Mouse (Mus musculus): ENCODE data around the gene Tnks2. TPM values are rescaled to one million over a fixed set of nuclear protein-coding genes. Genes with fewer than 3 reads are reported as not detected.
A peak's percentile ranks its signal among the peaks of the same experiment; 100 is the strongest.

Gene Tnks2
- polyA plus RNA-seq, 1 experiment from 2014 or later = 80.8 TPM

DNA sequence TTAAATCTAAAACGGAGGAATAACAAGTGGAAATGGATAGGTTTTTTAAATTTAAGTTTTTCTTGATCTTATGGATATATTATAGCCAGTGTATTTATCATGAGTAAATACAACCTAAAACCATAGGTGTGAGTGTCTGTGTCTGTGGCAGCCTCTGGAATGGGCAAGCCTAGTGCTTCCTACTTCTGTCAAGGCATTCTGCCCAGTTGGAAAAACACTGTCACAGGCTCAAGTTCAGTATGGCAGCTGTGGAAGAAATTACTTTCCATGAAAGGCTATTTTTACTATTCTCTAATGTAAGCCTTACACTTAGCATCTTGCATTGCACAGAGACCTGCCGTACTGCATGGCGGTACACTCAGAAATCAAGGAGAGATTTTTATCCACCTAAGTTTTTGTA is 57.7 kb downstream of the Tnks2 start:
- H3K9ac ChIP-seq (ENCODE audit: low read depth, low read length) = no peak overlapping the region
- H3K4me3 ChIP-seq (ENCODE audit: low read depth, low read length) = no peak overlapping the region
- H3K36me3 ChIP-seq (ENCODE audit: control insufficient read depth, insufficient read depth, low read length) = no peaks in the 10 kb centered on the region; the same call in 1 of the 2 replicates
- no peak overlapping the region for H3K4me2 ChIP-seq (replicated peaks; ENCODE audit: low read depth, low read length)
- no peaks in the 10 kb centered on the region for H3K9me3 ChIP-seq (ENCODE audit: control insufficient read depth, low read length)
- DNase-seq (ENCODE audit: low spot score) (no peak), ATAC-seq (ENCODE audit: low FRiP score) (no peak)
- no peak overlapping the region for H3K27ac ChIP-seq (ENCODE audit: low read depth, low read length)
- no peaks in the 10 kb centered on the region for H3K27me3 ChIP-seq (ENCODE audit: control insufficient read depth, insufficient read depth, low read length)
- H3K4me1 ChIP-seq (replicated peaks; ENCODE audit: control insufficient read depth, insufficient read depth, low read length) = peaks cover 9% of the 10 kb centered on the region
- WGBS = 97% methylated on average over 3 of the region's 3 CpGs

DNA sequence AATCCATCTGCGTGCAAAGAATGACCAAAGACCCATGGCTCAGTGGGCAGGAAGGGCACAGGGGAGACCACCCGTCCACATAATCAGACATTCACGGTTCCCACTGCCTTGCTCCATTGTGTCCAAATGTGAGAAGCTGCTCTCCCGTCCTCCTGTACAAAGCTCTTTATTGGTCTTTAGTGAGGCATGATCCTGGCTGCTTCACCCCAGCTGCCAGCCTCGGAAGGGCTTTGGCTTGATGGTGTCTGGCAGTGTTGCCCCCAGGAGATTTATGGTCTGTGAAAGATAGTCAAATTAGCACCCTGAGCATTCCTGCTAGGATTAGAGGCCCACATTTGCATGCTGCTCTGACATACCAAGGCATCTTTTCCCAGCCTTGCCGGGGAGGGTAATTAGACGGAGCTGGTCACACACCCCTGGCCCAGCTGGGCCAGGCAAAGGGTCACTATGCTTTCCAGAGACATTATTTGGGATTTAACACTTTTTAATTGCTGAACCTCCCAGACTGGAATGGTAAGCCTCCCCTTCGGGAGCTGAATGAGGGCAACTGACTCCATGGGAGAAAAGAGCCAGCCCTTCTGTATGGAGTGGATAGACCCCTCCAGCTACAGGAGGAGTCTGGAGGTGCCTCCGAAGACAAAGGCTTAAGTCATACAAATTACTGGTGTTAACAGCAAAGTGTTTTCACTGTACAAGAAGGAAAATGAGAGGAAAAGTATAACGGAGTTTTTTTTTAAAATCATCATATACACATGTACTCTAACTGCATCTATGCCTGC is 62.9 kb downstream of the Tnks2 start:
- Histone ChIP-seq H3K9me3 (ENCODE audit: control insufficient read depth, low read length) (no peaks in the 10 kb centered on the region), H3K27me3 (ENCODE audit: control insufficient read depth, insufficient read depth, low read length) (no peaks in the 10 kb centered on the region), H3K4me3 (ENCODE audit: low read depth, low read length) (no peak overlapping the region), H3K27ac (ENCODE audit: low read depth, low read length) (peak overlapping the region; percentile 79), H3K36me3 (ENCODE audit: control insufficient read depth, insufficient read depth, low read length) (no peaks in the 10 kb centered on the region), H3K4me2 (replicated peaks; ENCODE audit: low read depth, low read length) (no peak overlapping the region; the same call in 1 of the 2 replicates), H3K9ac (ENCODE audit: low read depth, low read length) (0 out of 2 replicates have a peak overlapping the region, but pooled peaks have one; percentile 15), H3K4me1 (replicated peaks; ENCODE audit: control insufficient read depth, insufficient read depth, low read length) (peaks cover 13% of the 10 kb centered on the region)
- WGBS = 10% methylated on average over 10 of the region's 10 CpGs
- ATAC-seq (ENCODE audit: low FRiP score) = peak; percentile 93
- peak; percentile 68 for DNase-seq (ENCODE audit: low spot score)

DNA sequence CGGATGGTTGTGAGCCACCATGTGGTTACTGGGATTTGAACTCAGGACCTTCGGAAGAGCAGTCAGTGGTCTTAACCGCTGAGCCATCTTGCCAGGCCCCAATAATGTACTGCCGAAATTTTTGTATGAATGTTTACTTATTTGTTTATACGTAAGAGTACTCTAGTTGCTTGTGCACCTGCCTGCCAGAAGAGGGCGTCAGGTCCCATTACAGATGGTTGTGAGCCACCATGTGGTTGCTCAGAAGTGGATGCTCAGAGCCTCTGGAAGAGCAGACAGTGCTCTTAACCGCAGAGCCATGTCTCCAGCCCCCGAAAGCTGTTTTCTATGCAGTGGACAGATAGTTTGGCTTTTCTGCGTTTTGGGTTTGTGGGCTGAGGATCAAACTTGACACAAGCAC is 63.7 kb downstream of the Tnks2 start:
- H3K27ac ChIP-seq (ENCODE audit: low read depth, low read length) = 0 out of 2 replicates have a peak overlapping the region, but pooled peaks have one; percentile 79
- no peaks in the 10 kb centered on the region for H3K27me3 ChIP-seq (ENCODE audit: control insufficient read depth, insufficient read depth, low read length)
- H3K4me1 ChIP-seq (replicated peaks; ENCODE audit: control insufficient read depth, insufficient read depth, low read length) = peaks cover 13% of the 10 kb centered on the region
- H3K9ac ChIP-seq (ENCODE audit: low read depth, low read length) = no peak overlapping the region
- no peak for ATAC-seq (ENCODE audit: low FRiP score)
- peak; percentile 45 for DNase-seq (ENCODE audit: low spot score)
- no peak overlapping the region for H3K4me3 ChIP-seq (ENCODE audit: low read depth, low read length)
- WGBS = 52% methylated on average over 9 of the region's 9 CpGs
- no peaks in the 10 kb centered on the region for H3K36me3 ChIP-seq (ENCODE audit: control insufficient read depth, insufficient read depth, low read length)
- no peak overlapping the region for H3K4me2 ChIP-seq (replicated peaks; ENCODE audit: low read depth, low read length)
- H3K9me3 ChIP-seq (ENCODE audit: control insufficient read depth, low read length) = no peaks in the 10 kb centered on the region

DNA sequence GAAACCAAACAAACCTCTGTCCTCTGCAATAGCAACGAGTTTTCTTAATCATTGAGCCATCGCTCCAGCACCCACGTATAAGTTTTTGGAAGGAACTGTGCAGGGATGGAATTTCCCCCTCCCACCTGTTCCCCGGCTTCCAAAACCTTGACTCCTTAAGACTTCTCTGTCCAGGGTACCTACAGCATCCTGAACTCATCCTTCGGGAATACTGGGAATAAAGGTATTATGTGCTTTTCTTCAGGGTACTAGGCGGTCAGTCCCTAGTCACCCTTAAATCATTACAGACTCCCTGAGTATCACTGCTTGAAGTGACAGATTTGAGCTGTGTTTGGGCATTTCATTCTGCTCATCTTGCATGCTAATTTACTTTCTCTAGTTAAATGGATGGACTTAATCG is 69.3 kb downstream of the Tnks2 start:
- 44% methylated on average over 7 of the region's 7 CpGs for WGBS
- DNase-seq (ENCODE audit: low spot score) = no peak
- Histone ChIP-seq H3K4me1 (replicated peaks; ENCODE audit: control insufficient read depth, insufficient read depth, low read length) (no peaks in the 10 kb centered on the region), H3K36me3 (ENCODE audit: control insufficient read depth, insufficient read depth, low read length) (no peaks in the 10 kb centered on the region), H3K4me2 (replicated peaks; ENCODE audit: low read depth, low read length) (no peak overlapping the region), H3K27ac (ENCODE audit: low read depth, low read length) (peak overlapping the region; percentile 70; the same call in 1 of the 2 replicates), H3K9ac (ENCODE audit: low read depth, low read length) (no peak overlapping the region), H3K4me3 (ENCODE audit: low read depth, low read length) (no peak overlapping the region), H3K27me3 (ENCODE audit: control insufficient read depth, insufficient read depth, low read length) (0 out of 2 replicates have a peak, but pooled peaks cover 2% of the 10 kb centered on the region), H3K9me3 (ENCODE audit: control insufficient read depth, low read length) (no peaks in the 10 kb centered on the region)
- no peak for ATAC-seq (ENCODE audit: low FRiP score)

DNA sequence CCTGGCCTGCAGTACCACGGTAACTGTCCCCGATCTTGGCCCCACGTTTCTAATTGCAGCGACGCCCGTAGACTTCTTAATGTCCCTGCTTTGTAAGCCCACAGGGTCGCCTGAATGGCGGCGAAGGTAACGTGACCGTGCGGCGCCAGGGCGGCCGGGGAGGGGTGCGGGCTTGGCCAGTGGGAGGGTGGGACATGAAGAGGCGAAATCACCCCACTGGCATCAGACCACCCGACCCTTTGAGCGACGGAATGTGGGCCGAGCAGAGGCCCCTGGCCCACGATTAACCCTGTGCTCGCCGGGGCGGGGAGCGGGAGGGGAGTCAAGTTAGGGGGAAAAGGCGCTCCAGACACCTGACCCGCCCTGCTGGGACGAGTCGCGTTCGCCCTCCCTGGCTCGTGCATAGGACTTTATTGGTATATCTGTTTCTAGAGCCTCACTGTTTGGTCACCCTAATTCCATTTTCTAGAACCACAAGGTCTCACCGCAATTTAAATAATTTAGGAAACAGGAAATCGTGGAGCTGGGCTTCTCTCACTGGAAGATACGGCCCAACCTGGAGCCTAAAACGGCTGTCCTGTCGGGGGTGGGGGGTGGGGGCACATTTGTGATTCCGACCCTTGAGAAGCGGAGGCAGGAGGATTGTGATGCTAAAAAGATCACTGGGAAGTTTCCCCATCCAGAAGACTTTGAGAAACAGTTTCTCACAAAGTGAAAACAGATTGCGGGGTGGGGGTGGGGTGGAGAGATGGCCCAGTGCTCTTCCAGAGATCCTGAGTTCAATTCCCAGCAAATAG is 70.4 kb downstream of the Tnks2 start:
- H3K9ac ChIP-seq (ENCODE audit: low read depth, low read length) = peak overlapping the region; percentile 48
- peak overlapping the region; percentile 70 for H3K27ac ChIP-seq (ENCODE audit: low read depth, low read length)
- peak overlapping the region; percentile 36 for H3K4me3 ChIP-seq (ENCODE audit: low read depth, low read length)
- no peaks in the 10 kb centered on the region for H3K4me1 ChIP-seq (replicated peaks; ENCODE audit: control insufficient read depth, insufficient read depth, low read length)
- H3K9me3 ChIP-seq (ENCODE audit: control insufficient read depth, low read length) = no peaks in the 10 kb centered on the region
- ATAC-seq (ENCODE audit: low FRiP score) (peak; percentile 94), DNase-seq (ENCODE audit: low spot score) (peak; percentile 88)
- H3K4me2 ChIP-seq (replicated peaks; ENCODE audit: low read depth, low read length) = peak overlapping the region; percentile 62
- no peaks in the 10 kb centered on the region for H3K36me3 ChIP-seq (ENCODE audit: control insufficient read depth, insufficient read depth, low read length)
- 1% methylated on average over 41 of the region's 41 CpGs for WGBS
- 0 out of 2 replicates have a peak, but pooled peaks cover 3% of the 10 kb centered on the region for H3K27me3 ChIP-seq (ENCODE audit: control insufficient read depth, insufficient read depth, low read length)

DNA sequence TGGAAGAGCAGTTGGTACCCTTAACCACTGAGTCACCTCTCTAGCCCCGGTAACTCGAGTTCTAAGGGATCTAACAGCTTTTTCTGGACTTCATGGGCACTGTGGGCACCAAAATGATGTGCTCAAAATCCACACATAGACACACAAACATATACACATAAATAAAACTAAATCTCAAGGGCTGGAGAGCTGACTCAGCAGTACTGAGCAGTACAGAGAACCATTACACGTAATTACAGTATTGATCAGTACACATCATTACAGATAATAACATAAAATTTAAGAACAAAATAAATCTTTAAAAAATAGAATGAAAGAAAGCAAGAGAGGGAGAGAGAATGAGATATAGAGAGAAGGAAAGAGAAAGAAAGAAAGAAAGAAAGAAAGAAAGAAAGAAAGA is 75.1 kb downstream of the Tnks2 start:
- no peaks in the 10 kb centered on the region for H3K4me1 ChIP-seq (replicated peaks; ENCODE audit: control insufficient read depth, insufficient read depth, low read length)

DNA sequence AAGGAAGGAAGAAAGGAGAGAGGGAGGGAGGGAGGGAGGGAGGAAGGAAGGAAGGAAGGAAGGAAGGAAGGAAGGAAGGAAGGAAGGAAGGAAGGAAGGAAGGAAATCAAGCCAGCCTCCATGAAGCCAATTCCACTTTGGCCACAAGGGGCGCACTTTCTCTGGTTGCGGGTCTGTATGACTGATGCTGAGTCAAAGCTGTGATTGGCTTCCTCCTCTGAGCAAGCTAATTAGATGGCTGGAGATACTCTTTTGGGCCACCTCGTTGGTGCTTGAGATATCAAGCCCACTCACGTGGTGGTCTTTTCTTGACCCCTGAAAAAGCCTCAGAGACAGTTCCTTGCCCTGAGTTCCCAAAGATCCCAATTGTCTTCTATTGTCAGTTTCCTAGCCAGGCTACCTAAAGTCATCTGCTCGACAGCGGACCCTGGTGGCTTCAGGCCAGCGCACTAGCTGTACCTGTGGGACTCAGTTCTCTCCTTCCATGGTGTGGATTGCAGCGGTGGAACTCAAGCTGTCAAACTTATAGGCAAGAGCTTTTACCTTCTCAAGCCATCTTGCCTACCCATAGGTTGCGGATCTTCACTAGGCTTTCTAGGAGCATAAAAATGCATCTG is 75.8 kb downstream of the Tnks2 start:
- Histone ChIP-seq H3K4me3 (ENCODE audit: low read depth, low read length) (no peak overlapping the region), H3K27ac (ENCODE audit: low read depth, low read length) (0 out of 2 replicates have a peak overlapping the region, but pooled peaks have one; percentile 36), H3K9me3 (ENCODE audit: control insufficient read depth, low read length) (no peaks in the 10 kb centered on the region), H3K4me2 (replicated peaks; ENCODE audit: low read depth, low read length) (peak overlapping the region; percentile 5; the same call in 1 of the 2 replicates), H3K9ac (ENCODE audit: low read depth, low read length) (no peak overlapping the region), H3K27me3 (ENCODE audit: control insufficient read depth, insufficient read depth, low read length) (peaks cover 5% of the 10 kb centered on the region; the same call in 1 of the 2 replicates), H3K36me3 (ENCODE audit: control insufficient read depth, insufficient read depth, low read length) (no peaks in the 10 kb centered on the region), H3K4me1 (replicated peaks; ENCODE audit: control insufficient read depth, insufficient read depth, low read length) (no peaks in the 10 kb centered on the region)
- 23% methylated on average over 9 of the region's 9 CpGs for WGBS
- DNase-seq (ENCODE audit: low spot score) = peak; percentile 86
- ATAC-seq (ENCODE audit: low FRiP score) = peak; percentile 28; the same call in 1 of the 2 replicates

More for the DNA sequence above, 75.1 kb downstream of the Tnks2 start:
- Histone ChIP-seq H3K9ac (ENCODE audit: low read depth, low read length) (no peak overlapping the region), H3K4me2 (replicated peaks; ENCODE audit: low read depth, low read length) (no peak overlapping the region), H3K4me3 (ENCODE audit: low read depth, low read length) (no peak overlapping the region), H3K36me3 (ENCODE audit: control insufficient read depth, insufficient read depth, low read length) (no peaks in the 10 kb centered on the region), H3K9me3 (ENCODE audit: control insufficient read depth, low read length) (no peaks in the 10 kb centered on the region), H3K27ac (ENCODE audit: low read depth, low read length) (no peak overlapping the region), H3K27me3 (ENCODE audit: control insufficient read depth, insufficient read depth, low read length) (peaks cover 5% of the 10 kb centered on the region; the same call in 1 of the 2 replicates)
- ATAC-seq (ENCODE audit: low FRiP score) = no peak
- no peak for DNase-seq (ENCODE audit: low spot score)
- 83% methylated on average over 3 of the region's 3 CpGs for WGBS

DNA sequence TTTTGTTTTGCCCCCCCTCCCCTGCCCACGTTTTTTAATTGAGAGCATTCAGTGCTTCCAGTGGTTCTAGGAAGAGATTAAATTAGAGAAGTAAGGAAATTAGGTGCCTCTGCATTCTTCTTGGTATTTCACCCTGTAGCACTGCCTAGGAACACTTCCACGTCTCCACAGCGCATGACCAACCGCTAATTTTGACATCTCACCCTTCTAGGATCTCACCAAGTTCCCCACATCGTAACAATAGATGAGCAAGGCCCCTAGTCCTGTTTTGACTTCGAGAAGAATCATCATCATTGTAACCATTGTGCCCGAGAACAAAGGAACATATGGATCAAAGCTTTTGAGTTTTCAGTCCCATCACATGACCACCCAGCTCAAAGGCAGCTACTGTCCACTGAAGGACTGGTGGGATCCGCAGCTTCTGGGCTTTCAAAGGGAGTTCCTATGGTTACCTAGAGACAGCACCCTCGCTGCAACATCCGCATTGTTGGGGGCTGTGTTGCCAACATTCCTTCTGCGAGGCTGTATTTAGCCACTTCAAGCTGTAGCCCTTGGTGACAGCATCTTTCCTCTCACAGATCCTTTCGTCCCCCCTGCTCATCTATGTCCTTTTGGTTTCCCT is 76.5 kb downstream of the Tnks2 start:
- no peak overlapping the region for H3K9ac ChIP-seq (ENCODE audit: low read depth, low read length)
- no peak overlapping the region for H3K4me2 ChIP-seq (replicated peaks; ENCODE audit: low read depth, low read length)
- H3K36me3 ChIP-seq (ENCODE audit: control insufficient read depth, insufficient read depth, low read length) = no peaks in the 10 kb centered on the region
- H3K4me1 ChIP-seq (replicated peaks; ENCODE audit: control insufficient read depth, insufficient read depth, low read length) = no peaks in the 10 kb centered on the region
- ATAC-seq (ENCODE audit: low FRiP score) = peak; percentile 94
- 19% methylated on average over 12 of the region's 12 CpGs for WGBS
- peaks cover 5% of the 10 kb centered on the region; the same call in 1 of the 2 replicates for H3K27me3 ChIP-seq (ENCODE audit: control insufficient read depth, insufficient read depth, low read length)
- no peak overlapping the region for H3K27ac ChIP-seq (ENCODE audit: low read depth, low read length)
- no peaks in the 10 kb centered on the region for H3K9me3 ChIP-seq (ENCODE audit: control insufficient read depth, low read length)
- peak; percentile 75 for DNase-seq (ENCODE audit: low spot score)
- no peak overlapping the region for H3K4me3 ChIP-seq (ENCODE audit: low read depth, low read length)
